Mouse (Mus musculus) forebrain, embryonic 13.5 days (tissue): ENCODE results near the gene Birc6. TPM values are rescaled to one million over a fixed set of nuclear protein-coding genes. Genes with fewer than 3 reads are reported as not detected.

Experiments
- ATAC-seq: fragments of 200-750 bp; cut with Nextera tagmentation; 2 replicates; pipeline ENCODE4 v1.8.0; 2017
- H3K27ac ChIP-seq: fragments of 300-500 bp; sonication (generic); 2 replicates; pipeline ENCODE4 v1.5.1; 2015; ENCODE audit warnings: inconsistent platforms, mild to moderate bottlenecking, moderate library complexity
- H3K27me3 ChIP-seq: fragments of 300-500 bp; sonication (generic); 2 replicates; pipeline ENCODE4 v1.6.1; 2015; ENCODE audit warnings: mild to moderate bottlenecking, inconsistent platforms
- H3K36me3 ChIP-seq: fragments of 300-500 bp; sonication (generic); 2 replicates; pipeline ENCODE4 v1.6.1; 2015; ENCODE audit warnings: mild to moderate bottlenecking, inconsistent platforms; ENCODE audit not compliant: poor library complexity, severe bottlenecking
- H3K4me1 ChIP-seq: fragments of 300-500 bp; sonication (generic); 2 replicates; pipeline ENCODE4 v1.6.1; 2015; ENCODE audit warnings: inconsistent platforms
- H3K4me2 ChIP-seq: fragments of 300-500 bp; sonication (generic); 2 replicates; pipeline ENCODE4 v1.6.1; 2015; ENCODE audit warnings: inconsistent platforms, mild to moderate bottlenecking, moderate library complexity
- H3K4me3 ChIP-seq: fragments of 300-500 bp; sonication (generic); 2 replicates; pipeline ENCODE4 v1.5.1; 2015; ENCODE audit warnings: mild to moderate bottlenecking, inconsistent platforms
- H3K9ac ChIP-seq: fragments of 300-500 bp; sonication (generic); 2 replicates; pipeline ENCODE4 v1.6.1; 2015; ENCODE audit warnings: mild to moderate bottlenecking, inconsistent platforms
- H3K9me3 ChIP-seq: fragments of 300-500 bp; sonication (generic); replicated peaks from 2 replicates; pipeline ENCODE4 v1.6.1; 2016; ENCODE audit warnings: inconsistent platforms
- WGBS: fragments of 180-500 bp; shearing (Covaris S2); methylation state at CpG from one replicate; pipeline ENCODE4 v1.1.7; 2015; 5-methylcytosine and 5-hydroxymethylcytosine counted together
- polyA plus RNA-seq: library from polyadenylated mRNA; unstranded; fragments of >200 nt; fragmentation: Nextera tagmentation; extraction: Ambion mirVana; gene quantifications from 2 replicates; pipeline ENCODE4 v1.2.1, GENCODE M21; 2015

The Birc6 gene
- polyA plus RNA-seq, 1 experiment from 2014 or later = 105 TPM

- no peak overlapping the region for H3K27ac ChIP-seq
- no peak overlapping the region for H3K9ac ChIP-seq
- H3K4me2 ChIP-seq = no peak overlapping the region
- no peaks in the 10 kb centered on the region for H3K9me3 ChIP-seq
- no peaks in the 10 kb centered on the region for H3K27me3 ChIP-seq
- 87% methylated on average over 5 of the region's 5 CpGs for WGBS
- H3K4me1 ChIP-seq = no peaks in the 10 kb centered on the region
- H3K36me3 ChIP-seq = peaks cover 38% of the 10 kb centered on the region
- H3K4me3 ChIP-seq = no peak overlapping the region
- no peak for ATAC-seq
These were observed 49.1 kb downstream of the Birc6 start for GRCm38 (mm10) chr17:74577173-74577572.

GRCm38 (mm10) chr17:74579586-74579985 is 51.5 kb downstream of the Birc6 start:
- no peak for ATAC-seq
- Histone ChIP-seq H3K27me3 (no peaks in the 10 kb centered on the region), H3K27ac (no peak overlapping the region), H3K9ac (no peak overlapping the region), H3K36me3 (peaks cover 28% of the 10 kb centered on the region), H3K4me3 (no peak overlapping the region), H3K4me1 (no peaks in the 10 kb centered on the region), H3K4me2 (no peak overlapping the region), H3K9me3 (no peaks in the 10 kb centered on the region)
- WGBS = 95% methylated on average over 7 of the region's 7 CpGs

GRCm38 (mm10) chr17:74580738-74581137 is 52.6 kb downstream of the Birc6 start:
- no peaks in the 10 kb centered on the region for H3K4me1 ChIP-seq
- no peaks in the 10 kb centered on the region for H3K27me3 ChIP-seq
- H3K4me3 ChIP-seq = no peak overlapping the region
- no peaks in the 10 kb centered on the region for H3K9me3 ChIP-seq
- H3K4me2 ChIP-seq = no peak overlapping the region
- ATAC-seq = no peak
- peaks cover 27% of the 10 kb centered on the region for H3K36me3 ChIP-seq
- 87% methylated on average over 1 of the region's 1 CpGs for WGBS
- H3K9ac ChIP-seq = no peak overlapping the region
- no peak overlapping the region for H3K27ac ChIP-seq

- H3K4me3 ChIP-seq = no peak overlapping the region
- WGBS = 81% methylated on average over 3 of the region's 3 CpGs
- no peaks in the 10 kb centered on the region for H3K4me1 ChIP-seq
- H3K36me3 ChIP-seq = peaks cover 9% of the 10 kb centered on the region; the same call in 1 of the 2 replicates
- H3K4me2 ChIP-seq = no peak overlapping the region
- no peaks in the 10 kb centered on the region for H3K27me3 ChIP-seq
- no peak overlapping the region for H3K9ac ChIP-seq
- ATAC-seq = no peak
- H3K9me3 ChIP-seq = no peaks in the 10 kb centered on the region
- H3K27ac ChIP-seq = no peak overlapping the region
These were observed 58.7 kb downstream of the Birc6 start for GRCm38 (mm10) chr17:74586768-74587167.

- Histone ChIP-seq H3K27ac (no peak overlapping the region), H3K4me1 (no peaks in the 10 kb centered on the region), H3K4me3 (no peak overlapping the region), H3K9me3 (no peaks in the 10 kb centered on the region), H3K9ac (no peak overlapping the region), H3K27me3 (no peaks in the 10 kb centered on the region), H3K4me2 (no peak overlapping the region), H3K36me3 (peaks cover 50% of the 10 kb centered on the region)
- no peak for ATAC-seq
- 96% methylated on average over 9 of the region's 9 CpGs for WGBS
These were observed 70.8 kb downstream of the Birc6 start for GRCm38 (mm10) chr17:74598908-74599307.

- no peak for ATAC-seq
- Histone ChIP-seq H3K36me3 (peaks cover 50% of the 10 kb centered on the region), H3K27me3 (no peaks in the 10 kb centered on the region), H3K9ac (no peak overlapping the region), H3K27ac (no peak overlapping the region), H3K4me2 (no peak overlapping the region), H3K4me1 (no peaks in the 10 kb centered on the region), H3K4me3 (no peak overlapping the region), H3K9me3 (no peaks in the 10 kb centered on the region)
- 91% methylated on average over 2 of the region's 2 CpGs for WGBS
These were observed 71.3 kb downstream of the Birc6 start for GRCm38 (mm10) chr17:74599396-74599795.

GRCm38 (mm10) chr17:74601201-74601600 is 73.1 kb downstream of the Birc6 start:
- peaks cover 44% of the 10 kb centered on the region for H3K36me3 ChIP-seq
- ATAC-seq = no peak

GRCm38 (mm10) chr17:74630798-74631197 is 102.7 kb downstream of the Birc6 start:
- Histone ChIP-seq H3K4me3 (no peak overlapping the region), H3K36me3 (peaks cover 65% of the 10 kb centered on the region), H3K27ac (no peak overlapping the region), H3K27me3 (no peaks in the 10 kb centered on the region), H3K4me1 (no peaks in the 10 kb centered on the region), H3K4me2 (no peak overlapping the region), H3K9ac (no peak overlapping the region), H3K9me3 (no peaks in the 10 kb centered on the region)
- no peak for ATAC-seq
- WGBS = 93% methylated on average over 3 of the region's 3 CpGs

More at GRCm38 (mm10) chr17:74601201-74601600, 73.1 kb downstream of the Birc6 start:
- 81% methylated on average over 1 of the region's 1 CpGs for WGBS
- H3K4me2 ChIP-seq = no peak overlapping the region
- no peak overlapping the region for H3K27ac ChIP-seq
- no peak overlapping the region for H3K9ac ChIP-seq
- H3K27me3 ChIP-seq = no peaks in the 10 kb centered on the region
- H3K4me1 ChIP-seq = no peaks in the 10 kb centered on the region
- H3K9me3 ChIP-seq = no peaks in the 10 kb centered on the region
- H3K4me3 ChIP-seq = no peak overlapping the region

GRCm38 (mm10) chr17:74642445-74642844 is 114.3 kb downstream of the Birc6 start:
- H3K4me3 ChIP-seq = no peak overlapping the region
- H3K27me3 ChIP-seq = no peaks in the 10 kb centered on the region
- H3K4me2 ChIP-seq = no peak overlapping the region
- no peak overlapping the region for H3K9ac ChIP-seq
- no peaks in the 10 kb centered on the region for H3K4me1 ChIP-seq
- peaks cover 70% of the 10 kb centered on the region for H3K36me3 ChIP-seq
- no peaks in the 10 kb centered on the region for H3K9me3 ChIP-seq
- H3K27ac ChIP-seq = no peak overlapping the region
- ATAC-seq = no peak

- no peak for ATAC-seq
- peaks cover 58% of the 10 kb centered on the region for H3K36me3 ChIP-seq
- WGBS = 99% methylated on average over 3 of the region's 3 CpGs
These were observed 130.3 kb downstream of the Birc6 start for GRCm38 (mm10) chr17:74658362-74658761.

GRCm38 (mm10) chr17:74668010-74668409 is 139.9 kb downstream of the Birc6 start:
- Histone ChIP-seq H3K4me2 (no peak overlapping the region), H3K36me3 (peaks cover 63% of the 10 kb centered on the region), H3K27ac (no peak overlapping the region), H3K4me1 (no peaks in the 10 kb centered on the region), H3K27me3 (no peaks in the 10 kb centered on the region), H3K4me3 (no peak overlapping the region), H3K9me3 (no peaks in the 10 kb centered on the region), H3K9ac (no peak overlapping the region)
- ATAC-seq = no peak
- WGBS = 80% methylated on average over 1 of the region's 1 CpGs

More at GRCm38 (mm10) chr17:74658362-74658761, 130.3 kb downstream of the Birc6 start:
- H3K9ac ChIP-seq = no peak overlapping the region
- H3K9me3 ChIP-seq = no peaks in the 10 kb centered on the region
- H3K4me1 ChIP-seq = no peaks in the 10 kb centered on the region
- no peak overlapping the region for H3K4me3 ChIP-seq
- no peaks in the 10 kb centered on the region for H3K27me3 ChIP-seq
- no peak overlapping the region for H3K27ac ChIP-seq
- H3K4me2 ChIP-seq = no peak overlapping the region

- peaks cover 52% of the 10 kb centered on the region for H3K36me3 ChIP-seq
- ATAC-seq = no peak
- no peaks in the 10 kb centered on the region for H3K27me3 ChIP-seq
- 96% methylated on average over 13 of the region's 13 CpGs for WGBS
- no peaks in the 10 kb centered on the region for H3K9me3 ChIP-seq
- no peak overlapping the region for H3K9ac ChIP-seq
- H3K4me1 ChIP-seq = no peaks in the 10 kb centered on the region
- H3K27ac ChIP-seq = no peak overlapping the region
- H3K4me3 ChIP-seq = no peak overlapping the region
- H3K4me2 ChIP-seq = no peak overlapping the region
These were observed 141.9 kb downstream of the Birc6 start for GRCm38 (mm10) chr17:74670031-74670430.

- peaks cover 53% of the 10 kb centered on the region for H3K36me3 ChIP-seq
- no peaks in the 10 kb centered on the region for H3K4me1 ChIP-seq
- ATAC-seq = no peak
- H3K9ac ChIP-seq = no peak overlapping the region
- no peaks in the 10 kb centered on the region for H3K27me3 ChIP-seq
- no peak overlapping the region for H3K4me3 ChIP-seq
- no peak overlapping the region for H3K4me2 ChIP-seq
- H3K27ac ChIP-seq = no peak overlapping the region
- no peaks in the 10 kb centered on the region for H3K9me3 ChIP-seq
- WGBS = 80% methylated on average over 4 of the region's 4 CpGs
These were observed 144.4 kb downstream of the Birc6 start for GRCm38 (mm10) chr17:74672446-74672845.
